Mouse (Mus musculus) Patski (cell line): ENCODE data around the gene Rassf1. TPM values are rescaled to one million over a fixed set of nuclear protein-coding genes. Genes with fewer than 3 reads are reported as not detected.

ENCODE experiments used
- ATAC-seq: fragments of 100-300 bp; one replicate; pipeline ENCODE4 v1.8.0; 2021
- CTCF ChIA-PET: fragments of 350-600 bp; sonication (Branson Sonifier 250); formaldehyde crosslinking; loops from one replicate; lab custom pipeline; 2022; ENCODE audit warnings: inconsistent platforms; lab: Charles Lee
- POLR2A ChIA-PET: fragments of 350-600 bp; sonication (Branson Sonifier 250); formaldehyde crosslinking; loops from one replicate; lab custom pipeline; 2022; ENCODE audit warnings: antibody characterized with exemption, inconsistent platforms; lab: Charles Lee
- DNase-seq: peaks from one replicate; pipeline ENCODE4 v3.0.0-alpha.2; 2011; ENCODE audit warnings: low read depth, low spot score
- H3K27me3 ChIP-seq: fragments of 371-371 bp; one replicate; pipeline ENCODE4 v1.5.1; 2021
- CTCF ChIP-seq: fragments of 100-300 bp; IDR thresholded peaks from one replicate; pipeline ENCODE4 v1.5.1; 2021
- in situ Hi-C: fragments of 300-500 bp; cut with MboI; formaldehyde crosslinking; loops from 3 replicates; pipeline ENCODE4 v1.11.1; 2018; ENCODE audit warnings: low pct_unique_long_range_greater_than_20kb, mixed read lengths
- polyA plus RNA-seq: library from polyadenylated mRNA; unstranded; gene quantifications from one replicate; pipeline ENCODE4 v1.2.3, GENCODE M21; 2021

Rassf1 gene
- polyA plus RNA-seq, 1 experiment from 2014 or later = 51.8 TPM

DNA sequence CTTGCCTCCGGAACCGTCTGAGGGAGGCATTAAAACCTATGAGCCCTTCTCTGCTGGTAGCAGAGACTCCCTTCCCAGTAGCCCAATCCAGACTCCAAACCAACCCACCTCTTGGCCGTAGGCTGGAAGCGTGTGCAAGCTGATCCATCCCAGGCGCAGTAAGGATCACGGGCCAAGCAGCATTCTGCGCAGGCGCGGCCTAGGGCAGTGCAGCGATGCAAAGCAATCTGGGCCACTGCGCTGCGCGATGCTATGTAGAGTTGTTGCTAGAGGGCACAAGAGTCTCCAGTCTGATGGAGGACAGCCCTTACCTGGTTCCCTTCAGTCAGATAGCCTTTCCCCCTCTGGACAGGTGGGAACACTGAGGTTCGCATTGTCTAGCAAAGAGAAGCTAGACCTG lies 48.5 kb downstream of the Rassf1 start:
- TF ChIP-seq CTCF = no peak
- ATAC-seq (no peak), DNase-seq (no peak)
- no peaks in the 10 kb centered on the region for H3K27me3 ChIP-seq
- ChIA-PET CTCF (interaction anchor here (6.4 kb wide), 1 partner anchor 46 kb away, joined by 59 read pairs; no protein-coding TSS in a partner anchor), POLR2A (interaction anchor here (1.2 kb wide), 1 partner anchor 18 kb away, joined by 3 read pairs; no protein-coding TSS in a partner anchor)
- in situ Hi-C loops = no loop called here

DNA sequence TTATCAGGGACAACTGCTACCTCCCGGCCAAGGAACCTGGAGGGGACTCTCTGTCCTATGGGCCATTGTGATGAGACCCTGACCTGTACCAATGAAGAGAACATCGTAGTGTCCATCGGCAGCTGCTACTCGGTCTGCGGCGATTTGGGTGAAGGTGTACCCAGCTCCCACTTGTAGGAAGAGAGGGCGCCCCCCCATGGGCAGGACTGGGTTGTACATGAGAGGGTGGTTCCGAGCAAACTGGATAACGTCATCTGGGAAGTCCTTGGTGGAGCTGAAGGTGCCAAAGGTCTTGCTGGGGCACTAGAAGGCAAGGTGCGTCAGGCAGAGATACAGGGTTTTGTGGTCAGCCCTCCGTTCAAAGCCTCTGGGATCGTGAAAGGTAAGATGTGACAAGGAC lies 49.4 kb downstream of the Rassf1 start:
- no peak for DNase-seq
- in situ Hi-C loops = no loop called here
- ATAC-seq = no peak
- POLR2A ChIA-PET = interaction anchor here (1.5 kb wide), 1 partner anchor 45 kb away, joined by 6 read pairs; no protein-coding TSS in a partner anchor
- H3K27me3 ChIP-seq = no peaks in the 10 kb centered on the region
- CTCF ChIA-PET = interaction anchor here (3.0 to 6.4 kb wide), 2 partner anchors 11 to 45 kb away, joined by 28 to 59 read pairs; no protein-coding TSS in a partner anchor
- TF ChIP-seq CTCF = no peak

DNA sequence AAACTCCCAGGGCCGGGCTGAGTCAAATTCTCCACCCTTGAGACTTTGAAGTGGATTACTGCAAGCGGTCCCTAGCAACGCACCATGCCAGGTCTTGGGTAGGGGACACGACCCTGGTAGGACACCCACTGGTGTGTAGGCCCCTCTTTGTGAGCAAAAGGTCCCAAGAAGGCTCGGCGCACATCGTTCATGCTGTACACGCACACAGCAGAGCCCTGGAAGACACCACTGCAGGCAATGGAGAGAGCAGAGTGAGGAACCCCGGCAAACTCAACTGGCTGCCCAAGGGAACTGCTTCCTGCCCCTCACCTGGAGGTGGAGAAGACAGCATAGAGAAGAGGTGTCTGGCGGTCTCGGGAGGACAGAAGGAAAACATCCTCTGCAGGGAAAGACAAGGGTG lies 49.9 kb downstream of the Rassf1 start:
- TF ChIP-seq CTCF = no peak
- ATAC-seq (no peak), DNase-seq (no peak)
- in situ Hi-C loops = no loop called here
- POLR2A ChIA-PET = interaction anchor here (1.5 kb wide), 1 partner anchor 44 kb away, joined by 6 read pairs; no protein-coding TSS in a partner anchor
- CTCF ChIA-PET = interaction anchor here (1.7 to 6.4 kb wide), 3 partner anchors 11 to 44 kb away, joined by 7 to 59 read pairs (median 28); no protein-coding TSS in a partner anchor
- no peaks in the 10 kb centered on the region for H3K27me3 ChIP-seq

DNA sequence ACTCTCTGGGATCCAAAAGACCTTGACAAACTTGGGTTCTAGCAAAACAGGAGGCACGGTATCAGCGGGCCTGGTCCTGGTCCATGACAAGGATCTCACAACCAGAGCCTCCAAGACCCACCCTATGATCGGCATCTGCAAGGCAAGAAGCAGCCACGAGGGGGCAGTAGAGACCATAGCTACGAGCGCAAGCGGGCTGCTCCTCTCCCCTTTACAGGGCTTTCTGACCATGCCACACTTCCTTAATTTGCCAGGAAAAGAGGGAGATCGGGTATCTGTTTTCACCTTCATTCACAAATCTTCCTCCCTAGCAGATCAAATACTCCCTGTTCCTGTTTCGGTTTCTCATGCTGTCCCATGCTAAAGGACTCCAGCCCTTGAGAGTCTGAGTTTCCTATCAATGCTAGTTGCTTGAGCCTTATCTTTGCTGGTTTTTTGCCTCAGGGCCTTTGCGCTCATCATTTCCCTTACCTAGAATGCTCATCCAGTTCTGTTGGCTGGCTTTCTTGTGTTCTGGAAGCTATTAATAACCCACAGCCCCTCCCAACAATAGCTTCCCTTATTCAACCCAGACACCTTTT lies 50.8 kb downstream of the Rassf1 start:
- no peak for ATAC-seq
- DNase-seq = no peak
- TF ChIP-seq CTCF = no peak
- ChIA-PET POLR2A (interaction anchor here (0.5 kb wide), 1 partner anchor 160 kb away, joined by 3 read pairs; no protein-coding TSS in a partner anchor), CTCF (interaction anchor here (0.8 to 6.4 kb wide), 9 partner anchors 10 to 44 kb away, joined by 3 to 59 read pairs (median 4); no protein-coding TSS in a partner anchor)
- H3K27me3 ChIP-seq = no peaks in the 10 kb centered on the region
- in situ Hi-C loops = no loop called here

DNA sequence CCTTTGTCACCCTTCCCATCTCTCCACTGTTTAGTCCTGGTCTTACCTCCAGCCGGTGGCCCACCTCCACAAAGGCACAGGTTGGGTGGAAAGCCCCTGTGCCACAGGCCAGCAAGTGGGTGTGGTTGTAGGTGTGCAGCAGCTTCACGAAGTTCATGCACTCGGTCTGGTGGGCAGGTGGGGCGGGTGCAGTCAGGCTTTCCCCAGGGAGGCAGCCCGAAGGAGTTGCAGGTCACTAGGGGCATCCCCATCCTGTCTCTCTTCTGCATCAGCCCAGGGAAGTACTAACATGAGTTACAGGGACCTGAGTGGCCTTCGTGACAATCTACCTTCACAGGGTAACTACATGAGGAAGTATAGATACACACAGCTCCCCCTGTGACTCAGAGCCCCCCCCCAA lies 51.9 kb downstream of the Rassf1 start:
- no peak for TF ChIP-seq CTCF
- no peak for DNase-seq
- in situ Hi-C loops = no loop called here
- ChIA-PET CTCF (interaction anchor here (1.3 to 6.4 kb wide), 4 partner anchors 9 to 42 kb away, joined by 4 to 59 read pairs (median 17); no protein-coding TSS in a partner anchor), POLR2A (no interaction called here)
- no peaks in the 10 kb centered on the region for H3K27me3 ChIP-seq
- no peak for ATAC-seq

DNA sequence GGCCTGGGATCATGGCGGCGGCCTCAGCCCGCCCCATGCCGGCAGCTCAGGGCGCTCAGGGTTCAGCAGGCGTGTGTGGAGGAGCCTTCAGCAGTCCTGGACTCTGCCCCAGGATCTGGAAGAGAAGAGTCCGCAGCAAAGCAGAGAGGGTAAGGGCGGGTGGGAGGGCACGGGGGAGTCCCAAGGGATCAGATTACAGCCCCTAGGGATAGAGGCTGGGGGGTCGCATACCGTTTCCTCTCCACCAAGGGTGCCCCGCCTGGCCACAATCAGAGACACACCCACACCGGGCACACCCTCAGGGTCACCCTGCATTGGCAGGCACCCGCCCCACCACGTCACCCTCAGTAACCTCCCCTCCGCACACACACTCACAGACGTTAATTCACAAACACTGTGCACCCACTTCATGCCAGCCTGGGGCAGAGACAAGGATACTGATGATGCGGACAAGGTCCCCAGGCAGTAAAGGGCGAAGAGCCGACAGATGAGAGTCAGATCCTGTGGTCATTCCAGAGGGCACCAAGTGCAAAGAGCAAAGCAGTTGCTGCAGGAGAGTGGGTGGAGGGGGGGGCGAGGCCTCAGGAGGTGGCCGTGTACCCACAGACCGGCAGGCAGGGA lies 53.8 kb downstream of the Rassf1 start:
- H3K27me3 ChIP-seq = no peaks in the 10 kb centered on the region
- POLR2A ChIA-PET = no interaction called here
- no peak for TF ChIP-seq CTCF
- in situ Hi-C loops = loop anchor here (5.0 kb wide), 2 partner anchors 37 to 72 kb away; partner anchors contain the start of gene Gnat1
- ATAC-seq (no peak), DNase-seq (no peak)
- CTCF ChIA-PET = interaction anchor here (8.4 kb wide), 1 partner anchor 37 kb away, joined by 91 read pairs; no protein-coding TSS in a partner anchor

DNA sequence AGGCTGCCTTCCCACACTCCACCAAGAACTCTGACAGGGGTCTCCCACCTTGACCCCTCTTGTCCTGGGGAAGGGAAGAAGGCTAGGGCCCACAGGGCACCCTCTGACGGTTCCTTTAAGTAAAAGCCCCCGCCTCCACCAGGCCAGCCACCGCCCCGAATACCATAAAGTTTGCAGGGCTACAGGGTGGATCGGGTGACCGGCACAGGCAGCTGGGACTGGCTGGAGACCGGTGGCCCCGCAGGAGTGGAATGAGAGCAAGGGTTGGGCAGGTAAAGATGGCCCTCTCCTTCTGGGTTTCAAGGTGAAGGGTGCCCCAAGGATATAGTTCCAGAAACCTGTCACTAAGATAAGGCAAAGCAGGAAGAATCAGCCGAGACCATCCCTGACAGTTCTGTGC lies 55.2 kb downstream of the Rassf1 start:
- in situ Hi-C loops = loop anchor here (5.0 kb wide), 2 partner anchors 36 to 71 kb away; partner anchors contain the start of gene Gnat1
- ChIA-PET POLR2A (no interaction called here), CTCF (interaction anchor here (8.4 kb wide), 1 partner anchor 36 kb away, joined by 91 read pairs; no protein-coding TSS in a partner anchor)
- ATAC-seq (no peak), DNase-seq (no peak)
- TF ChIP-seq CTCF = no peak
- no peaks in the 10 kb centered on the region for H3K27me3 ChIP-seq

DNA sequence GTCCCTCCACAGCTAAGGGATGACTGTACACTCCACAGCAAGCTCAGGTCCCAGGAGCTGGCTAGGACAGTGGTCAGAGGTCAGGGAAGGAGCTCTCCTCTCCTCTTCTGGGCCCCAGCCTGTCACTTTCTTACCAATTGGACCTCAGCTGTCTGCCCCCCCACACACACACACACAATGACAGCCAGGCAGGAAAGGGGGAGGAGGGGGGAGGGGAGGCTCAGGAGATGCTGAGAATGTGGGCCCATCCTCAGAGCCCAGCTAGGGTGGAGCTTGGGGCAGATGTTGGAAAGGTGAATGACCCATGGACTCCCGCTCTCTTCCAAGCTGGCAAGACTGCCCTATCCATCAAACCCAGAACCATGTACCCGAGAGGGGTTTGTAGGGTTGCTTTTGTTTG lies 55.7 kb downstream of the Rassf1 start:
- ATAC-seq (no peak), DNase-seq (no peak)
- ChIA-PET POLR2A (no interaction called here), CTCF (interaction anchor here (8.4 kb wide), 1 partner anchor 35 kb away, joined by 91 read pairs; no protein-coding TSS in a partner anchor)
- in situ Hi-C loops = loop anchor here (5.0 kb wide), 2 partner anchors 35 to 70 kb away; partner anchors contain the start of gene Gnat1
- no peak for TF ChIP-seq CTCF
- H3K27me3 ChIP-seq = no peaks in the 10 kb centered on the region

DNA sequence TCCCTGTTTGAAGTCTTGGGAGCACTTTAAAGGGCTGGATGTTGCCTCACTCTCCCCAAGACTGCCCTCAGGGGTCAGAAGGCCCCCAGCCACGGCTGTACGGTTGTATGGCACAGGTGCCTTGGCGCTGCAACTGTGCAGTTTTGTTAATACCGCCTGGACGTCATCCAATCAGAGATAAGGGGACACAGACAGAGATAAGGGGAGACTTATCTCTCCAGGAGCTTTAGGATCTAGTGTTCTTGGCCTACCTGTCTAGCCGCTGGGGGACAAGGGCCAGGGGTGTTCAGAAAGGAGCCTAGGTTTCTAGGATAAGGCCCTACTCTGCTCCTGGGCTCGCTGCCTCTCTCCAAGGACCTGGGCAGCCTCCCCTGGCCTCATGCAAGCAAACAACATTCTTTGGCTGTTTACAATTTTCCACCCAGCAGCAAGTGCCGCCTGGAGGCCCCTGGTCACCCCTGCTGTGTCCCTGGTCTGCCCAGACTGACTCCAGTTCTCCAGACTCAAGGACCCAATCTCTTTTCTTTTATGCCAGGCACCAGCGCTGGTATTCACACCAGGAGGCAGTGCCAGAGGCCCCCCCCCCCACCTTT lies 56.4 kb downstream of the Rassf1 start:
- in situ Hi-C loops = loop anchor here (5.0 kb wide), 2 partner anchors 35 to 70 kb away; partner anchors contain the start of gene Gnat1
- ATAC-seq (no peak), DNase-seq (no peak)
- TF ChIP-seq CTCF = no peak
- ChIA-PET POLR2A (interaction anchor here (0.6 kb wide), 3 partner anchors 10 to 790 kb away, joined by 3 read pairs; no protein-coding TSS in a partner anchor), CTCF (interaction anchor here (8.4 kb wide), 1 partner anchor 35 kb away, joined by 91 read pairs; no protein-coding TSS in a partner anchor)
- H3K27me3 ChIP-seq = no peaks in the 10 kb centered on the region
